8 mouse cellular contexts compared by ENCODE assay signal in genomic region chr6:77633997-77634396, GRCm38 (mm10).
DNase-seq lines count a peak whose midpoint lies in the region; ATAC-seq and TF ChIP-seq lines count a peak whose summit lies in the region.

No protein-coding gene starts in this region.

- no peak overlapping the region for H3K4me2 ChIP-seq in forebrain, embryonic 11.5 days (ENCODE audit: low read depth, low read length, severe bottlenecking)
- H3K4me2 ChIP-seq in intestine, embryonic 15.5 days (replicated peaks) = no peak overlapping the region
- no peak overlapping the region for H3K4me2 ChIP-seq in neural tube, embryonic 13.5 days

- TF ChIP-seq CTCF in Patski (IDR thresholded peaks at IDR 0.05) = peak; percentile 74

- peak; percentile 53; the same call in 1 of the 2 replicates for ATAC-seq in forebrain, embryonic 11.5 days (replicated peaks; ENCODE audit: low FRiP score)
- no peak for ATAC-seq in Patski
- ATAC-seq in intestine, embryonic 15.5 days = peak; percentile 56; the same call in 1 of the 2 replicates
- peak; percentile 72; the same call in 1 of the 2 replicates for ATAC-seq in neural tube, embryonic 13.5 days (ENCODE audit: low read depth)

- POLR2A ChIA-PET in Patski (lab: Charles Lee) = no interaction called here

- in situ Hi-C loops in Patski (cut with MboI; ENCODE audit: low pct_unique_long_range_greater_than_20kb) = loop anchor here (5.0 kb wide), 1 partner anchor 878 kb away; no protein-coding TSS in a partner anchor

- no peak overlapping the region for H3K4me3 ChIP-seq in forebrain, embryonic 11.5 days (ENCODE audit: low read depth, low read length)
- no peak overlapping the region for H3K4me3 ChIP-seq in forebrain, embryonic 10.5 days
- no peak overlapping the region for H3K4me3 ChIP-seq in intestine, embryonic 15.5 days (replicated peaks)
- no peak overlapping the region for H3K4me3 ChIP-seq in neural tube, embryonic 13.5 days

- no peaks in the 10 kb centered on the region for H3K36me3 ChIP-seq in forebrain, embryonic 11.5 days (ENCODE audit: control insufficient read depth, insufficient read depth, low read length)
- H3K36me3 ChIP-seq in forebrain, embryonic 10.5 days (replicated peaks) = no peaks in the 10 kb centered on the region
- no peaks in the 10 kb centered on the region for H3K36me3 ChIP-seq in intestine, embryonic 15.5 days
- H3K36me3 ChIP-seq in neural tube, embryonic 13.5 days = 0 out of 2 replicates have a peak, but pooled peaks cover 6% of the 10 kb centered on the region

- no peak overlapping the region for H3K9ac ChIP-seq in forebrain, embryonic 11.5 days (ENCODE audit: low read length)
- H3K9ac ChIP-seq in intestine, embryonic 15.5 days = no peak overlapping the region
- no peak overlapping the region for H3K9ac ChIP-seq in neural tube, embryonic 13.5 days

- intact Hi-C loops in left cerebral cortex, postnatal 25 days (cut with DNase I) = loop anchor here (5.0 kb wide), 1 partner anchor 878 kb away; no protein-coding TSS in a partner anchor

- no peaks in the 10 kb centered on the region for H3K9me3 ChIP-seq in forebrain, embryonic 11.5 days (ENCODE audit: control insufficient read depth, low read length)
- H3K9me3 ChIP-seq in forebrain, embryonic 10.5 days = no peaks in the 10 kb centered on the region
- H3K9me3 ChIP-seq in intestine, embryonic 15.5 days = no peaks in the 10 kb centered on the region
- H3K9me3 ChIP-seq in neural tube, embryonic 13.5 days = no peaks in the 10 kb centered on the region

- no peaks in the 10 kb centered on the region for H3K4me1 ChIP-seq in forebrain, embryonic 11.5 days (replicated peaks; ENCODE audit: control insufficient read depth, insufficient read depth, low read length)
- H3K4me1 ChIP-seq in forebrain, embryonic 10.5 days = no peaks in the 10 kb centered on the region
- no peaks in the 10 kb centered on the region for H3K4me1 ChIP-seq in intestine, embryonic 15.5 days (replicated peaks)
- no peaks in the 10 kb centered on the region for H3K4me1 ChIP-seq in neural tube, embryonic 13.5 days (replicated peaks)

- DNase-seq in forebrain, embryonic 11.5 days (ENCODE audit: low spot score) = peak; percentile 67
- no peak for DNase-seq in forebrain, embryonic 10.5 days (ENCODE audit: extremely low spot score, low spot score)
- DNase-seq in Patski (ENCODE audit: low read depth, low spot score) = no peak
- peak; percentile 59 for DNase-seq in embryo, embryonic 11 days
- peak; percentile 72 to 87 for DNase-seq in left cerebral cortex, postnatal 25 days (ENCODE audit: low spot score in 2 of 2)
- DNase-seq in thymus, postnatal 36 days = no peak

- no peak overlapping the region for H3K27ac ChIP-seq in forebrain, embryonic 11.5 days (ENCODE audit: low read depth, low read length)
- H3K27ac ChIP-seq in forebrain, embryonic 10.5 days = no peak overlapping the region
- H3K27ac ChIP-seq in intestine, embryonic 15.5 days = no peak overlapping the region
- no peak overlapping the region for H3K27ac ChIP-seq in neural tube, embryonic 13.5 days (replicated peaks)

- no peaks in the 10 kb centered on the region for H3K27me3 ChIP-seq in forebrain, embryonic 11.5 days (ENCODE audit: control insufficient read depth, insufficient read depth, low read length)
- no peaks in the 10 kb centered on the region for H3K27me3 ChIP-seq in forebrain, embryonic 10.5 days (ENCODE audit: poor library complexity, severe bottlenecking)
- peaks cover 19% of the 10 kb centered on the region for H3K27me3 ChIP-seq in Patski
- H3K27me3 ChIP-seq in intestine, embryonic 15.5 days (replicated peaks) = no peaks in the 10 kb centered on the region
- no peaks in the 10 kb centered on the region for H3K27me3 ChIP-seq in neural tube, embryonic 13.5 days

- 39% methylated on average over 9 of the region's 9 CpGs for WGBS in forebrain, embryonic 11.5 days
- 44% methylated on average over 9 of the region's 9 CpGs for WGBS in forebrain, embryonic 10.5 days
- WGBS in intestine, embryonic 15.5 days = 35% methylated on average over 9 of the region's 9 CpGs
- WGBS in neural tube, embryonic 13.5 days = 33% methylated on average over 9 of the region's 9 CpGs

- CTCF ChIA-PET in Patski (lab: Charles Lee) = no interaction called here

Comparison
In these comparisons a context has a peak if more than half of its experiments do, and no peak if none do; other contexts are left out.
1. DNase-seq: peak in forebrain, embryonic 11.5 days (single experiment), embryo, embryonic 11 days (single experiment) and left cerebral cortex, postnatal 25 days (2 of 2); none in forebrain, embryonic 10.5 days (single experiment), Patski (single experiment) and thymus, postnatal 36 days (0 of 2).